Comparison of ENCODE assay signal across 8 mouse cellular contexts in the genomic region with DNA sequence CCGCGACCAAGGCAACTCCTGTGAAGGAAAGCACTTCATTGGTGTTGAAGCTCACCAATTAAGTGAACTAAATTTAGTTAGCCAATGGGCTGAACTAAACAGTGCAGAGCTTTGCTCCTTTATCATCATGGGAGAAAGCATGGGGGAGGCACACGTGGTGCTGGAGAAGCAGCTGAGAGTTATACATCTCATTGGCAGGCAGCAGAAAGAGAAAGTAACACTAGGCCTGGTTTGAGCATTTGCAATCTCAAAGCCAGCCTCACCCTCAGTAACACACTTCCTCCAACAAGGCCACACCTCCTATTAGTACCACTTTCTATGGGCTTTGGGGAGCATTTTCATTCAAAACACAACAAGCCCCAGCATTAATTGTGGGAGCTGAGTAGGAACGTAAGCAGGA.
"Had no signal": no experiment of that assay in that cellular context is flagged by ENCODE, and none has a peak within 500 bp of the region (broad histone marks: within the 10 kb centered on the region; RNA-seq: fewer than 3 reads in every experiment).

No protein-coding gene starts in this region.

- DNase-seq: kidney, postnatal 25 days; liver, embryonic 13.5 days; liver, postnatal 0 days; lung, postnatal 14 days; retina, postnatal 1 day; right cerebral cortex, postnatal 4 days; thymus, postnatal 4 days had no signal

- ATAC-seq: liver, postnatal 0 days; midbrain, embryonic 13.5 days had no signal
